Mouse (Mus musculus): ENCODE data around the gene Olfr314.
"Not testable (repeated sequence)": the region's sequence is repeated elsewhere in the genome, so short reads cannot be mapped to it uniquely, and the experiment has no call there.

Gene Olfr314

GRCm38 (mm10) chr11:58782480-58783089, at the start of gene Olfr314:
Gene Olfr314 (plus strand): TSS chr11:58782952.
- DNase-seq (ENCODE audit: low spot score) = no peak

GRCm38 (mm10) chr11:58733372-58733771, 49.4 kb upstream of the Olfr314 start:
- DNase-seq (ENCODE audit: low spot score) = no peak

DNA sequence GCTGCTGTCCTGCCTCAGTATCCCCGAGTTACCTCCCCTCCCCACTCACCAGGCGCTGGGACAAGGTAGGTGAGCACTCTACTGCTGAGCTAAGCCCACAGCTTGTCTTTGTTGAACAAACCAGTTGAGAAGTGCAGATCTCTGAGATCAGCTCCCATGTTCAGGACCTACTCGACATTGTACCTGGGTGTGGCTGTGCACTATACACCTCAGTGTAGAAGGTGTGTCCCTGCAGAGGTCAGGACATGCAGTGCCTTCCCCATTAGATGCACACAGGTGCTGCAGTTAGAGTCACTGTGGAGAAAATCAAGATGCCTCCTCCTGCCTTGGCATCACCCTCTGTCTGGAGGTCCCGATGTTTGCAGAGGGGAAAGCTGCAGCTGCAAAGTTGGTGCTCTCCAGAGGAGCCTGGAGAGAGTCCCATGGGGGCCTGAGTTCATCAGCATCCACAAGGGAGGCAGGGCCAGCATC, 43.9 kb upstream of the Olfr314 start, which contains the start of gene Olfr317:
Gene Olfr317 (minus strand): TSS at position 421 of the 471 bp plus-strand sequence.
- no peak for DNase-seq (ENCODE audit: low spot score)

DNA sequence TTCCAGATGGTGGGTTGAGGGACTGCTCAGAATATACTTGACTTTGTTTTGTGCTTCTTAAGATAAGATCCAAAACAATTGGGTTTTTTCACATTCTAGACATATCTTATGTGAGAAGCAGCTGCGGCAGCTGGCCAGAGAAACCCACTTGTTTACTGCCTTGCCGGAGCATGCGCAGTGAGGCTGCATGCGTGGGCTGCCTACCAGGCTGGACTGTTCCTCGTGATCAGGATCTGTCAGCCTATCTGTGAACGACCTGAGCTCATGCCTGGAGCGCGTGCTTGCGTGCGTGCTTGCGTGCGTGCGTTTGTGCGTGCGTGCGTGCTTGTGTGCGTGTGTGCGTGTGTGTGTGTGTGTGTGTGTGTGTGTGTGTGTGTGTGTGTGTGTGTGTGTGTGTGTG, 31.7 kb upstream of the Olfr314 start:
- peak; percentile 22 for DNase-seq (ENCODE audit: low spot score)

- DNase-seq (ENCODE audit: low spot score) = no peak
These were observed 30.3 kb upstream of the Olfr314 start, which contains the start of gene Olfr316 for GRCm38 (mm10) chr11:58752434-58752833. Gene Olfr316 (plus strand): TSS chr11:58752734.

GRCm38 (mm10) chr11:58772888-58773287, 9.9 kb upstream of the Olfr314 start, which contains the start of gene Olfr315:
Gene Olfr315 (plus strand): TSS chr11:58773188.
- DNase-seq (ENCODE audit: low spot score) = no peak

GRCm38 (mm10) chr11:58784182-58784581, 1.4 kb downstream of the Olfr314 start:
- no peak for DNase-seq (ENCODE audit: low spot score)

DNA sequence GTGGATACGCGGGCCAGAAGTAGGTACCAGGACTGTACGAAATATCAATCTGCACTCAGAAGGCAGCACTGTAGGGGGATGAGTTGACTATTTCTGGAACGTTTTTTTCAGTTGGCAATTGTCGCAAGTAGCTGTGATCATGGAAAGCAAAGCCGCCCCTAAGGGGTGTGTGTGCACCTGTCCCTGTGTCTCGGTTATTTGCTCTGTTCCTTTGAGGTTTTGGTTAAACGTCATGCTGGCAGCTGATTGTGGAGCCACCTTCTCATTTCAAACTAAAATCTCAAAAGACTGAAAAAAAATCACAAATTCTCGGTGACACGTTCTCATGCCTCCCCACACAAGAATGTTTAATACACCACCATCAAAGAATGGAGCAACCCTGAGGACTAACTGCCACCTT, 4.9 kb downstream of the Olfr314 start:
- no peak for DNase-seq (ENCODE audit: low spot score)

DNA sequence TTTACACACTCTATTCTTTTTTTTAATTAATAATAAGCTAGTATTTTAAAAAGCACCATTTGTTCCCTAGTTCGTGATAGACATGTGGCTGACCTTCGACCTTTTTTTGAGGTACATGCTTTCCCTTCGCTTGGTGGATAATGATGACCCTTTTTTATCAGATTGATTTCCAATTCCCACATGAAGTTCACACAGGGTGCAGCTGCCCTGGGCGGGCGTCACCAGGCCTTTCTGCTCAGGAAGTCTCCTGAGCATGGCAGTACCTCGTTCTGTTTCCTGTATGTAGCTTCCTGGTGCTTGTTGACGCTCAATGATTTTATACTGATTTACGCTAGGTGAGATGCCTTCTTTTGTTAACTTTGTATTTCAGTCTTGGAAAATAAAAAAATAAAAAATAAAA, 5.6 kb downstream of the Olfr314 start:
- DNase-seq (ENCODE audit: low spot score) = no peak

- no peak for DNase-seq (ENCODE audit: low spot score)
These were observed 6.8 kb downstream of the Olfr314 start for GRCm38 (mm10) chr11:58789532-58789931.

DNA sequence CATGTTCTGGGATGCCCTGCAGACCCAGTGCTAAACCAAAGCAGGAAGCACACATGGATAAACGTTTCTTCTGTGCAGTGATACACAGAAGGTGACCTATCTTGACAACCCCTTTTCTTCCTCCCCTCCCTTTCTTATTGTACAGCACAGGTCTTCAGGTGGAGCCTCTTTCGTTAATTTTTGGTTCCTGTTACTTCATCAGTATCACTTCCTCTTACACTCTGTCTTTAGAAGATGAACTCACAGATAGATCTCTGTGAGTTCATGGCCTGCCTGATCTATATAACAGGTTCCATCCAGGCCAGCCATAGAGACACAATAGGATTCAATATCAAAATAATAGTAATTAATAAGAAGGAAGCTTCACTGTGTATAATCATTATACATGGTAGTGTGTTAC, 7.3 kb downstream of the Olfr314 start:
- DNase-seq (ENCODE audit: low spot score) = no peak

GRCm38 (mm10) chr11:58790646-58791045, 7.9 kb downstream of the Olfr314 start:
- DNase-seq (ENCODE audit: low spot score) = no peak

DNA sequence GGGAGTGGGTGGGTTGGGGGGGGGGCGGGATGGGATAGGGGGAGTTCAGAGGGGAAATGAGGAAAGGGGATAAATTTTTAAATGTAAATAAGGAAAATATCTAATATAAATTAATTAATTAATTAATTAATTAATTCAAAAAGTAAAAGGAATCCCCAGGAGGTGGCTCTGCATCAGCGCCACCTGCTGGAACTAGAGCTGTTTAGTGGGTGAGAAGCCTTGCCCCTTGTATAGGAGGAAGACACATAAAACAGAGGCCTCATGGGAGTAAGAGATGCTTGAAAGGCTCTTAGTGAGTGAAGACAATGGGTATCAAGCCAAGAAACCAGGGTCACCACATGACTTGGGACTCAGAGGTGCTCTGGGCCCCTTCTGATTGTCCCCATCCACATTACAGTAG, 13.1 kb downstream of the Olfr314 start:
- no peak for DNase-seq (ENCODE audit: low spot score)

GRCm38 (mm10) chr11:58796850-58797249, 14.1 kb downstream of the Olfr314 start:
- no peak for DNase-seq (ENCODE audit: low spot score)

GRCm38 (mm10) chr11:58799747-58800146, 17.0 kb downstream of the Olfr314 start:
- no peak for DNase-seq (ENCODE audit: low spot score)

- peak; percentile 35 for DNase-seq (ENCODE audit: low spot score)
These were observed 18.9 kb downstream of the Olfr314 start, which contains the start of gene Fam183b for GRCm38 (mm10) chr11:58801558-58802228. Gene Fam183b (minus strand): TSS chr11:58801960.

- DNase-seq (ENCODE audit: low spot score) = no peak
These were observed 21.1 kb downstream of the Olfr314 start for GRCm38 (mm10) chr11:58803871-58804270.

DNA sequence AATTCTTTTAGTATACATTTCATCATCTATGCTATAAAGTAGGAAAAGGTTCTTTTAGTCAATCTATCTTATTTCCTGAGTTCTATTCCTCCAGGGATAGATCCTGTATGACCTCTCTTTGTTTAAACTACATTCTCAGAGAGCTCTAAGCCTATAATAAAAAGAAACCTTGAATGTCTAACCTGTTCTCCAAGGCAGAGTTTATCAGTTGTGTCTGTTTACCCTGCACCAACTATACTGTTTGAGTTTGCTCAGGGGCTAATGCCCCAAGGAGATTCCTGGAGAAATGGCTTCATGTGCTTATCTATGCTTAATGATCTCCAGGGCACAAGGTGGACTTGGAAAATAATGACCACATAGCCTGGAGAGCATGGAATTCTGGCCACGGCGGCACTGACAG, 21.6 kb downstream of the Olfr314 start:
- no peak for DNase-seq (ENCODE audit: low spot score)

DNA sequence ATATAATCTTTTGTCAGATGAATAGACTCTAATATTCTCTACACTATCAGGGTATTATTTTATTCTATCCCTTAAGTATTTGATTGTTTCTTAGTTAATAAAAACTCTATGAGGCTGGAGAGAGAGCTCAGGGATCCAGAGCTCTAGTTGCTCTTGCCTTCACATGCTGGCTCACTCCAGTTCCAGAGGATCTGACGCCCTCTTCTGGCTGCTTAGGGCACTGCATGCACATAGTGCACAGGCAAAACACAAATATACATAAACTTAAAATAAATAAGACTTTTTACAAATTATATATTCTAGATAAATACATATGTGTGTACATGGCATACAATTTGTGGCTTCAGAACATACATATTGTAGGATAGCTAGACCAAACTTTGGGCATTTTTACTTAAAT, 29.2 kb downstream of the Olfr314 start:
- DNase-seq (ENCODE audit: low spot score) = no peak

GRCm38 (mm10) chr11:58814700-58815099, 31.9 kb downstream of the Olfr314 start, which contains the start of gene Olfr313:
Gene Olfr313 (plus strand): TSS chr11:58815000.
- DNase-seq (ENCODE audit: low spot score) = not testable (repeated sequence)

- no peak for DNase-seq (ENCODE audit: low spot score)
These were observed 32.9 kb downstream of the Olfr314 start for GRCm38 (mm10) chr11:58815676-58816075.

- not testable (repeated sequence) for DNase-seq (ENCODE audit: low spot score)
These were observed 46.2 kb downstream of the Olfr314 start, which contains the start of gene Olfr312 for GRCm38 (mm10) chr11:58828937-58829336. Gene Olfr312 (plus strand): TSS chr11:58829237.

- DNase-seq (ENCODE audit: low spot score) = no peak
These were observed 47.0 kb downstream of the Olfr314 start for GRCm38 (mm10) chr11:58829764-58830163.
